Mouse (Mus musculus): ENCODE measurements around the gene Zfp329. TPM values are rescaled to one million over a fixed set of nuclear protein-coding genes. Genes with fewer than 3 reads are reported as not detected.
"Not testable (repeated sequence)": the region's sequence is repeated elsewhere in the genome, so short reads cannot be mapped to it uniquely, and the experiment has no call there.

Gene Zfp329
- polyA plus RNA-seq, 1 experiment from 2014 or later, result 4.3 TPM

GRCm38 (mm10) chr7:12803727-12804071 is 15.0 kb downstream of the Zfp329 start:
- WGBS, result under 1% methylated on average over 16 of the region's 16 CpGs
- Histone ChIP-seq H3K36me3 (ENCODE audit: control insufficient read depth, insufficient read depth) (peaks cover 13% of the 10 kb centered on the region; the same call in 1 of the 2 replicates), H3K27ac (ENCODE audit: low read depth, low read length) (peak overlapping the region; percentile 4; the same call in 1 of the 2 replicates), H3K27me3 (replicated peaks; ENCODE audit: control insufficient read depth, insufficient read depth, low read length) (no peaks in the 10 kb centered on the region), H3K9ac (ENCODE audit: low read depth, low read length) (peak overlapping the region; percentile 43), H3K4me1 (replicated peaks; ENCODE audit: control insufficient read depth, insufficient read depth, low read length) (no peaks in the 10 kb centered on the region), H3K4me3 (ENCODE audit: low read depth, low read length) (peak overlapping the region; percentile 51), H3K9me3 (ENCODE audit: control insufficient read depth) (no peaks in the 10 kb centered on the region), H3K4me2 (replicated peaks; ENCODE audit: low read depth) (peak overlapping the region; percentile 84)
- no peak for TF ChIP-seq CTCF (IDR thresholded peaks at IDR 0.05; ENCODE audit: low read depth)
- ATAC-seq, result peak; percentile 60; the same call in 1 of the 2 replicates

- 6% methylated on average over 31 of the region's 31 CpGs for WGBS
- ATAC-seq, result peak; percentile 98
- H3K27ac ChIP-seq (ENCODE audit: low read depth, low read length), result peak within 1 kb of the TSS; percentile 57; the same call in 1 of the 2 replicates
Measured at GRCm38 (mm10) chr7:12802866-12803726, 15.6 kb downstream of the Zfp329 start, which contains the start of gene Zscan18. Zscan18 (minus strand) TSS chr7:12803635.

GRCm38 (mm10) chr7:12799554-12799953 is 19.1 kb downstream of the Zfp329 start:
- no peak for TF ChIP-seq CTCF (IDR thresholded peaks at IDR 0.05; ENCODE audit: low read depth)
- Histone ChIP-seq H3K27ac (ENCODE audit: low read depth, low read length) (no peak overlapping the region), H3K4me1 (replicated peaks; ENCODE audit: control insufficient read depth, insufficient read depth, low read length) (no peaks in the 10 kb centered on the region), H3K4me3 (ENCODE audit: low read depth, low read length) (no peak overlapping the region), H3K9ac (ENCODE audit: low read depth, low read length) (no peak overlapping the region), H3K4me2 (replicated peaks; ENCODE audit: low read depth) (no peak overlapping the region), H3K36me3 (ENCODE audit: control insufficient read depth, insufficient read depth) (no peaks in the 10 kb centered on the region), H3K27me3 (replicated peaks; ENCODE audit: control insufficient read depth, insufficient read depth, low read length) (no peaks in the 10 kb centered on the region), H3K9me3 (ENCODE audit: control insufficient read depth) (no peaks in the 10 kb centered on the region)
- WGBS, result 75% methylated on average over 1 of the region's 1 CpGs
- no peak for ATAC-seq

More at GRCm38 (mm10) chr7:12802866-12803726, 15.6 kb downstream of the Zfp329 start, which contains the start of gene Zscan18:
- Histone ChIP-seq H3K9me3 (ENCODE audit: control insufficient read depth) (no peaks in the 10 kb centered on the region), H3K9ac (ENCODE audit: low read depth, low read length) (peak within 1 kb of the TSS; percentile 43), H3K27me3 (replicated peaks; ENCODE audit: control insufficient read depth, insufficient read depth, low read length) (no peaks in the 10 kb centered on the region), H3K4me3 (ENCODE audit: low read depth, low read length) (peak within 1 kb of the TSS; percentile 51), H3K4me1 (replicated peaks; ENCODE audit: control insufficient read depth, insufficient read depth, low read length) (no peaks in the 10 kb centered on the region), H3K36me3 (ENCODE audit: control insufficient read depth, insufficient read depth) (peaks cover 7% of the 10 kb centered on the region; the same call in 1 of the 2 replicates), H3K4me2 (replicated peaks; ENCODE audit: low read depth) (peak within 1 kb of the TSS; percentile 84)
- TF ChIP-seq CTCF (IDR thresholded peaks at IDR 0.05; ENCODE audit: low read depth), result no peak

GRCm38 (mm10) chr7:12797971-12798370 is 20.7 kb downstream of the Zfp329 start:
- H3K4me3 ChIP-seq (ENCODE audit: low read depth, low read length), result no peak overlapping the region
- H3K4me1 ChIP-seq (replicated peaks; ENCODE audit: control insufficient read depth, insufficient read depth, low read length), result no peaks in the 10 kb centered on the region
- no peak for TF ChIP-seq CTCF (IDR thresholded peaks at IDR 0.05; ENCODE audit: low read depth)
- H3K4me2 ChIP-seq (replicated peaks; ENCODE audit: low read depth), result no peak overlapping the region
- H3K9me3 ChIP-seq (ENCODE audit: control insufficient read depth), result no peaks in the 10 kb centered on the region
- H3K36me3 ChIP-seq (ENCODE audit: control insufficient read depth, insufficient read depth), result no peaks in the 10 kb centered on the region
- ATAC-seq, result no peak
- no peak overlapping the region for H3K9ac ChIP-seq (ENCODE audit: low read depth, low read length)
- H3K27me3 ChIP-seq (replicated peaks; ENCODE audit: control insufficient read depth, insufficient read depth, low read length), result no peaks in the 10 kb centered on the region
- H3K27ac ChIP-seq (ENCODE audit: low read depth, low read length), result no peak overlapping the region
- WGBS, result 61% methylated on average over 2 of the region's 2 CpGs

- H3K9me3 ChIP-seq (ENCODE audit: control insufficient read depth); ATAC-seq; H3K4me1 ChIP-seq (replicated peaks; ENCODE audit: control insufficient read depth, insufficient read depth, low read length); H3K4me2 ChIP-seq (replicated peaks; ENCODE audit: low read depth); H3K4me3 ChIP-seq (ENCODE audit: low read depth, low read length); H3K27ac ChIP-seq (ENCODE audit: low read depth, low read length); H3K9ac ChIP-seq (ENCODE audit: low read depth, low read length); H3K27me3 ChIP-seq (replicated peaks; ENCODE audit: control insufficient read depth, insufficient read depth, low read length); H3K36me3 ChIP-seq (ENCODE audit: control insufficient read depth, insufficient read depth): not testable (repeated sequence)
- 86% methylated on average over 11 of the region's 11 CpGs for WGBS
Measured at GRCm38 (mm10) chr7:12792624-12793023, 26.0 kb downstream of the Zfp329 start.

- no peak overlapping the region for H3K4me2 ChIP-seq (replicated peaks; ENCODE audit: low read depth)
- no peak for ATAC-seq
- WGBS, result 33% methylated on average over 5 of the region's 5 CpGs
- no peaks in the 10 kb centered on the region for H3K27me3 ChIP-seq (replicated peaks; ENCODE audit: control insufficient read depth, insufficient read depth, low read length)
- H3K9me3 ChIP-seq (ENCODE audit: control insufficient read depth), result no peaks in the 10 kb centered on the region
- H3K36me3 ChIP-seq (ENCODE audit: control insufficient read depth, insufficient read depth), result no peaks in the 10 kb centered on the region
- no peaks in the 10 kb centered on the region for H3K4me1 ChIP-seq (replicated peaks; ENCODE audit: control insufficient read depth, insufficient read depth, low read length)
- H3K9ac ChIP-seq (ENCODE audit: low read depth, low read length), result no peak overlapping the region
- no peak overlapping the region for H3K27ac ChIP-seq (ENCODE audit: low read depth, low read length)
- no peak for TF ChIP-seq CTCF (IDR thresholded peaks at IDR 0.05; ENCODE audit: low read depth)
- H3K4me3 ChIP-seq (ENCODE audit: low read depth, low read length), result no peak overlapping the region
Measured at GRCm38 (mm10) chr7:12788025-12788424, 30.6 kb downstream of the Zfp329 start.

All from intestine, postnatal 0 days (tissue).